Mouse (Mus musculus): ENCODE results near the gene Mical3. TPM values are rescaled to one million over a fixed set of nuclear protein-coding genes. Genes with fewer than 3 reads are reported as not detected.

The Mical3 gene
- total RNA-seq, 2 experiments from 2014 or later = 127 to 141 TPM

GRCm38 (mm10) chr6:121145010-121145604 is 14.3 kb upstream of the Mical3 start:
- TF ChIP-seq CTCF (IDR thresholded peaks at IDR 0.05) = no peak
- DNase-seq (ENCODE audit: extremely low spot score in 1 of 2, low spot score in 2 of 2) = no peak
- H3K4me3 ChIP-seq = no peak overlapping the region
- no peak overlapping the region for H3K27ac ChIP-seq
- intact Hi-C loops (cut with DNase I) = no loop called here

GRCm38 (mm10) chr6:121144066-121144465 is 13.3 kb upstream of the Mical3 start:
- no peak overlapping the region for H3K27ac ChIP-seq
- TF ChIP-seq CTCF (IDR thresholded peaks at IDR 0.05) = no peak
- intact Hi-C loops (cut with DNase I) = no loop called here
- H3K4me3 ChIP-seq = no peak overlapping the region
- no peak for DNase-seq (ENCODE audit: extremely low spot score in 1 of 2, low spot score in 2 of 2)

- intact Hi-C loops (cut with DNase I) = no loop called here
- H3K27ac ChIP-seq = no peak overlapping the region
- DNase-seq (ENCODE audit: extremely low spot score in 1 of 2, low spot score in 2 of 2) = no peak
- H3K4me3 ChIP-seq = no peak overlapping the region
- TF ChIP-seq CTCF (IDR thresholded peaks at IDR 0.05) = no peak
Observed at GRCm38 (mm10) chr6:121143439-121143838, 12.6 kb upstream of the Mical3 start.

GRCm38 (mm10) chr6:121142298-121142697 is 11.5 kb upstream of the Mical3 start:
- no peak for TF ChIP-seq CTCF (IDR thresholded peaks at IDR 0.05)
- intact Hi-C loops (cut with DNase I) = no loop called here
- no peak overlapping the region for H3K27ac ChIP-seq
- H3K4me3 ChIP-seq = no peak overlapping the region
- no peak for DNase-seq (ENCODE audit: extremely low spot score in 1 of 2, low spot score in 2 of 2)

GRCm38 (mm10) chr6:121139271-121139670 is 8.5 kb upstream of the Mical3 start:
- Histone ChIP-seq H3K27ac (no peak overlapping the region), H3K4me3 (no peak overlapping the region)
- no peak for TF ChIP-seq CTCF (IDR thresholded peaks at IDR 0.05)
- DNase-seq (ENCODE audit: extremely low spot score in 1 of 2, low spot score in 2 of 2) = no peak
- intact Hi-C loops (cut with DNase I) = no loop called here

- no peak overlapping the region for H3K4me3 ChIP-seq
- no peak for TF ChIP-seq CTCF (IDR thresholded peaks at IDR 0.05)
- intact Hi-C loops (cut with DNase I) = no loop called here
- DNase-seq (ENCODE audit: extremely low spot score in 1 of 2, low spot score in 2 of 2) = no peak
- H3K27ac ChIP-seq = no peak overlapping the region
Observed at GRCm38 (mm10) chr6:121138338-121139040, 7.7 kb upstream of the Mical3 start.

GRCm38 (mm10) chr6:121137222-121137621 is 6.4 kb upstream of the Mical3 start:
- H3K27ac ChIP-seq = no peak overlapping the region
- TF ChIP-seq CTCF (IDR thresholded peaks at IDR 0.05) = no peak
- no peak for DNase-seq (ENCODE audit: extremely low spot score in 1 of 2, low spot score in 2 of 2)
- H3K4me3 ChIP-seq = no peak overlapping the region
- intact Hi-C loops (cut with DNase I) = no loop called here

- DNase-seq (ENCODE audit: extremely low spot score in 1 of 2, low spot score in 2 of 2) = no peak
- intact Hi-C loops (cut with DNase I) = loop anchor here (5.0 kb wide), 1 partner anchor 123 kb away; no protein-coding TSS in a partner anchor
- Histone ChIP-seq H3K27ac (no peak overlapping the region), H3K4me3 (no peak overlapping the region)
- no peak for TF ChIP-seq CTCF (IDR thresholded peaks at IDR 0.05)
Observed at GRCm38 (mm10) chr6:121134884-121135283, 4.1 kb upstream of the Mical3 start.

- intact Hi-C loops (cut with DNase I) = loop anchor here (5.0 kb wide), 1 partner anchor 122 kb away; no protein-coding TSS in a partner anchor
- no peak overlapping the region for H3K27ac ChIP-seq
- no peak for DNase-seq (ENCODE audit: extremely low spot score in 1 of 2, low spot score in 2 of 2)
- TF ChIP-seq CTCF (IDR thresholded peaks at IDR 0.05) = no peak
- H3K4me3 ChIP-seq = no peak overlapping the region
Observed at GRCm38 (mm10) chr6:121134249-121134648, 3.5 kb upstream of the Mical3 start.

- H3K27ac ChIP-seq = peak overlapping the region; percentile 97
- peak; percentile 88 for DNase-seq (ENCODE audit: extremely low spot score in 1 of 2, low spot score in 2 of 2)
- intact Hi-C loops (cut with DNase I) = loop anchor here (2.0 to 5.0 kb wide), 3 partner anchors 49 to 159 kb away; no protein-coding TSS in a partner anchor
- peak; percentile 85 for TF ChIP-seq CTCF (IDR thresholded peaks at IDR 0.05)
- H3K4me3 ChIP-seq = peak overlapping the region; percentile 55
Observed at GRCm38 (mm10) chr6:121130039-121130705, 627 bp downstream of the Mical3 start.

GRCm38 (mm10) chr6:121129506-121129905 is 1.3 kb downstream of the Mical3 start:
- intact Hi-C loops (cut with DNase I) = no loop called here
- peak; percentile 36 to 42 for DNase-seq (ENCODE audit: extremely low spot score in 1 of 2, low spot score in 2 of 2)
- Histone ChIP-seq H3K4me3 (peak overlapping the region; percentile 55), H3K27ac (peak overlapping the region; percentile 97)
- no peak for TF ChIP-seq CTCF (IDR thresholded peaks at IDR 0.05)

GRCm38 (mm10) chr6:121128736-121129135 is 2.1 kb downstream of the Mical3 start:
- Histone ChIP-seq H3K27ac (peak overlapping the region; percentile 97), H3K4me3 (peak overlapping the region; percentile 55)
- DNase-seq (ENCODE audit: extremely low spot score in 1 of 2, low spot score in 2 of 2) = peak; percentile 30 to 31
- intact Hi-C loops (cut with DNase I) = no loop called here
- no peak for TF ChIP-seq CTCF (IDR thresholded peaks at IDR 0.05)
